Mouse (Mus musculus): ENCODE results near the gene Kcne2. TPM values are rescaled to one million over a fixed set of nuclear protein-coding genes. Genes with fewer than 3 reads are reported as not detected.

Kcne2 gene
- total and polyA plus RNA-seq, 3 experiments, result not detected

- peaks cover 33% of the 10 kb centered on the region for H3K27me3 ChIP-seq (replicated peaks)
- no peak overlapping the region for H3K9ac ChIP-seq (ENCODE audit: insufficient read depth, low read depth)
- H3K27ac ChIP-seq (ENCODE audit: insufficient read depth, low read depth), result no peak overlapping the region
- peak; percentile 8 for DNase-seq (ENCODE audit: extremely low read depth)
- no peaks in the 10 kb centered on the region for H3K9me3 ChIP-seq (replicated peaks; ENCODE audit: low read length)
- no peaks in the 10 kb centered on the region for H3K79me2 ChIP-seq (replicated peaks; ENCODE audit: control insufficient read depth, extremely low read depth, insufficient read depth, poor library complexity, severe bottlenecking)
- H3K4me3 ChIP-seq (replicated peaks in 1 of 3; ENCODE audit: low read depth in 2 of 3, low read length in 2 of 3, poor library complexity in 1 of 3), result no peak overlapping the region
- TF ChIP-seq JUN (IDR thresholded peaks at IDR 0.05; ENCODE audit: insufficient read depth, low read depth, low read length) (no peak), MAZ (IDR thresholded peaks at IDR 0.05; ENCODE audit: low read depth, low read length) (no peak), E2F4 (IDR thresholded peaks at IDR 0.05; ENCODE audit: insufficient replicate concordance, low read depth, low read length) (no peak), CTCF (conservative IDR thresholded peaks at IDR 0.05 in 1 of 2, IDR thresholded peaks at IDR 0.05 in 1 of 2; ENCODE audit: low read depth in 2 of 2, low read length in 2 of 2) (peak in 1 of 2 experiments; percentile 52; a peak in 2 of 4 replicates), ELF1 (IDR thresholded peaks at IDR 0.05; ENCODE audit: low read depth, low read length) (no peak), GABPA (IDR thresholded peaks at IDR 0.05; ENCODE audit: insufficient replicate concordance, low read depth, low read length) (no peak), CHD2 (IDR thresholded peaks at IDR 0.05; ENCODE audit: low read length) (no peak), MAX (IDR thresholded peaks at IDR 0.05; ENCODE audit: low read length) (no peak), ZKSCAN1 (IDR thresholded peaks at IDR 0.05; ENCODE audit: borderline replicate concordance, low read depth, low read length) (no peak), IRF4 (IDR thresholded peaks at IDR 0.05; ENCODE audit: low read depth, low read length) (no peak), JUND (conservative IDR thresholded peaks at IDR 0.05; ENCODE audit: low read depth, low read length) (no peak), ZMIZ1 (IDR thresholded peaks at IDR 0.05; ENCODE audit: low read depth, low read length) (no peak), ETS1 (conservative IDR thresholded peaks at IDR 0.05; ENCODE audit: low read depth, low read length) (no peak), CHD1 (IDR thresholded peaks at IDR 0.05; ENCODE audit: low read depth, low read length) (no peak), ZC3H11A (IDR thresholded peaks at IDR 0.05; ENCODE audit: low read depth, low read length) (no peak), MEF2A (IDR thresholded peaks at IDR 0.05; ENCODE audit: borderline replicate concordance, low read depth, low read length) (no peak), USF2 (conservative IDR thresholded peaks at IDR 0.05; ENCODE audit: low read depth, low read length) (no peak), RAD21 (IDR thresholded peaks at IDR 0.05; ENCODE audit: low read depth, low read length) (peak; percentile 67), SIN3A (IDR thresholded peaks at IDR 0.05; ENCODE audit: low read length) (no peak), EP300 (IDR thresholded peaks at IDR 0.05; ENCODE audit: low read length) (no peak), SMC3 (IDR thresholded peaks at IDR 0.05; ENCODE audit: low read depth, low read length) (peak; percentile 33; the same call in 1 of the 2 replicates), HCFC1 (IDR thresholded peaks at IDR 0.05; ENCODE audit: low read depth, low read length) (no peak), RCOR1 (conservative IDR thresholded peaks at IDR 0.05; ENCODE audit: low read depth, low read length) (no peak), NRF1 (IDR thresholded peaks at IDR 0.05; ENCODE audit: low read depth, low read length) (no peak)
- in situ Hi-C loops (cut with MboI; ENCODE audit: low pct_ligation_motif_present, low pct_unique_long_range_greater_than_20kb, low sequenced_read_pairs), result loop anchor here (25.0 kb wide), 2 partner anchors 576 to 926 kb away; partner anchors contain the start of gene Ifnar2
- H3K36me3 ChIP-seq (replicated peaks in 1 of 2; ENCODE audit: control insufficient read depth in 1 of 2, insufficient read depth in 1 of 2, low read length in 1 of 2), result no peaks in the 10 kb centered on the region
- dilution Hi-C loops (cut with MboI; ENCODE audit: extremely low pct_ligation_motif_present, extremely low pct_unique_long_range_greater_than_20kb, low sequenced_read_pairs), result no loop called here
- peaks cover 0 to 2% of the 10 kb centered on the region in 2 experiments; a peak in 1 of 4 replicates for H3K4me1 ChIP-seq (ENCODE audit: control insufficient read depth in 1 of 2, insufficient read depth in 2 of 2)
- no peak overlapping the region for H3K4me2 ChIP-seq (ENCODE audit: insufficient read depth, low read depth, poor library complexity, severe bottlenecking)
Measured at GRCm38 (mm10) chr16:92288778-92289177, 3.4 kb upstream of the Kcne2 start.
